Mouse (Mus musculus): ENCODE results near the gene Rnaseh2b.

The Rnaseh2b gene

DNA sequence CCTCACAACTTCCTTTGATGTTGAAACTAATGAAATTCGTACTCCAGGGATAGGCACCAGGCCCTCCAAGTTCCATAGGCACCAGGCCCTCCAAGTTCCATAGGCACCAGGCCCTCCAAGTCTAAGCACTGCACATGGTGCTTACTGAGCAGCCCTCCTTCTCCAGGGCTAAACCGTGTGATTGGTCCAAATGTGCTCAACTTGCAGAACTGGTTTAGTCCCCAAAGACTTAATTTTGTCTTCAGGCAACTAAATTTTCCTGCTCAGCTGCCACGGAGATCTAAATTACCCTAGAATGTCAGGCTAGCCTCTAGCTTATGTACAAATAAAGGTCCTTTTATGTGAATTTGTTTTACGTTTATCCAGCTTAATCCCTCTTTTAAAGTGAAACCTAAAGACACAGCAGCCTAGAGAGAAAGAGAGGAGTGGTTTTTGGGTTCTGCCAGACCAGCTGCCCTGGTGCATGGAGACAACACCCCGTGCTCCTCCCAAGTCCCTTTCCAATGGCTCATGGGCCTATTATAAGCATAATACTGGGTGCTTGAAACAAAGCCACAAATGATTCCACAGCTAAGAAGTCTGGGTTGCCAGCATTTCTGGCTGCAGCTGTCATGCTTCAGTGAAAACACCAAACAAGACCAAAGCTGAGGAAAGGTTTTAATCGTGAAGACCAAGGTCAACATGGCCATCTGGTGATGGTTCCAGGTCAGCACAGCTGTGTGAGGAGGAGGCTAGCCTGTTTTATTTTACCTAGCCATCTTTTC is 30.4 kb downstream of the Rnaseh2b start:
- DNase-seq (ENCODE audit: low spot score), result no peak

DNA sequence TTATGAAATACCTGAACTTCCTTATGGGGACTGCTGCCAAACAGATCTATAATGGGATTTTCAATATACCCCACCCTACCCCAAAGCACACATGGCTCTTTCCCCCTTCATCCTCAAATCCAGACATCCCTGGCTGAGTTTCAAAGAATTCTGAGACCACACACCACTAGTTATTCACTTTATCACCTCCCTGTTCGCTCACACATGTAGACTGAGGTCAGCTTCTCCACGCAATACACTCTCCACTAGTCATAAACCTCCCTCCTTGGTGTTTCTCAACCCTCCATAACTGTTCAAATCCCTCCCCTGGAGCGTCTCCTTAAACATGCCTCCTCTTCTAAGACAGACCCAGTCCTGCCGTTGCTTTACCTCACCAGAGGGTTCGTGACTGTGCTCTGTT is 31.1 kb downstream of the Rnaseh2b start:
- no peak for DNase-seq (ENCODE audit: low spot score)

DNA sequence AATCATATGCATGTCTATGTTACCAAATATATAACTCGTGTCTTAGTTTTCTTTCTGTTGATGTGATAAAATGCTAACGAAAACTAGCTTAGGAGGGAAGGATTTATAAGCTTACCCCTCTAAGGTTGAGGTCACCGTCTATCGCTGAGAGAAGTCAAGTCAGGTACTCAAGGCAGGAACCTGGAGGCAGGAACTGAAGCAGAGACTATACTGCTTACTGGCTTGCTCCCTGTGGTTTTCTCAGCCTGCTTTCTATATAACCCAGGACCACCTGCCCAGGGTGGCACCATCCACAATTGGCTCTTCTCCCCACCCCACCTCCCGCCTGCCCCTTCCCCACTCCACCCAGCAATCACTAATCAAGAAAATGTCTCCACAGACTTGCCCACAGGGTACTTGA is 32.6 kb downstream of the Rnaseh2b start:
- no peak for DNase-seq (ENCODE audit: low spot score)

DNA sequence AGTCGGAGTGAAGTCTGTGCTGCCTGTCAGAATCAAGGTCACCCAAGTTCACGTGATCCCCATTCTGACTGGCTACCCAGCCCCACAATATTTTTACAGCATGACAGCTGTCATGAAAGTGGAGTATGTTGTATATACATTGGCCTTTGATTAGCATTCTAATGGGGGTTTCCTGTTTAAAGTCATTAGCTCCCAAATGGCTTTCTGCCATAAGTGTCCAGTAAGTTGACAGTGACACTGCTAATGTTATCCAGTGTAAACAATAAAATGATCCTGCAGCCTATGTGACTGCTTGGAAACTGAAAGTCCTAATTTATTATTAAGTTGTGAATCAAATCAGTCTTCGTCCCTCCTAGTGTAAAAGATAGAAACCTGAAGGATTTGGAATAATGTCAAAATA is 33.6 kb downstream of the Rnaseh2b start:
- DNase-seq (ENCODE audit: low spot score), result no peak

DNA sequence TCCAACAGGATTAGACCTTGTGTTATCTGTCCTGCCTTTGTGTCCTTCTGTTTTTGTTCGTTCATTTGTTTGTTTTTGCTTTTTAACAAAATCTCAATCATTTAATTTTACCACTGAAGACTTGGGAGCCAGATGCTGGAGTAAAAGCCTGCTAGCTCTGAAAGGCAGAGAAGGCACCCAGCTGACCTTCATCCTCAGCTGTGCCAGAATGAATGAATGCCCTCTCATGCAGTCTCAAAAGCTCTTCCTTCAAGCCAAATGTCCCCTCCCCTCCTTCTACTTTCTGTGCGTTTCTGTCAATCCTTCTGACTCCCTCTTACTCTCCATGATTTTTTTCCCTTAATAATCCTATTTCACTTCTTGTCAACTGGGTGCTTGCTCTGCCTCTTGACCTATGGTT is 34.8 kb downstream of the Rnaseh2b start:
- DNase-seq (ENCODE audit: low spot score), result no peak

DNA sequence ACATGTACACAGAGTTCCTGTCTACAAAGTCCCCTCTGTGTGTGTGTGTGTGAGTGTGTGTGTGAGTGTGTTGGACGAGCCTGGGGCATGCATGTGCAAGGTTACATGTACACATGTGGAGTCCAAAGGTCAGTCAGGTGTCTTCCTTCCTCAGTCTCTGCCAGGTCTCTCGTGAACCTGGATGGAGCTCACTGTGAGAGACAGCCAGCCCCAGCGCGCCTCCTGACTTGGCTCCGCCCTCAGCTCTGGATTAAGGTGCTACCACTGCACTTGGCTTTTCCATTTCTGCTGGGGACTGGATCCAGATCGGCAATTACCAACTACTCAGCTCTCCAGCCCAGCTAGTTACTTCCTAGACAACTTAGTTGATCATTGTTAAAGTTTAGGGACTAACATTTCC is 36.2 kb downstream of the Rnaseh2b start:
- no peak for DNase-seq (ENCODE audit: low spot score)

DNA sequence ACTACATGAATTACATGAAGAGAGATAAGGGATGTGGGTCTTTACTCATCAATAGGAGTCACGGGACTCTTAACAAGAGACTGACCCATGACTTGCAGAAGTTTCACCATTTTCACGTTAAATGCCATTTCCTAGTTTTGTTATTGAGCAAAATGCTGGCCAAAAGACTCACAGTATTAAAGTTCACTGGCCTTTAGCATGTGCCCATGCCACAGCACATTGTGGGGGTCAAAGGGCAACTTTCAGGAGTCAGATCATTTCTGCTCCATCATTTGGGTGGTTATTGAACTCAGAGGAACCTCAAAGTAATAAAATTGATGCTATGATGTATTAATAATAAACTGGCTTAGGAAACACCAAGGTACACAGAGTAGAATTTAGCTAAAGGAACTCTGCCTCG is 37.2 kb downstream of the Rnaseh2b start:
- DNase-seq (ENCODE audit: low spot score), result no peak

DNA sequence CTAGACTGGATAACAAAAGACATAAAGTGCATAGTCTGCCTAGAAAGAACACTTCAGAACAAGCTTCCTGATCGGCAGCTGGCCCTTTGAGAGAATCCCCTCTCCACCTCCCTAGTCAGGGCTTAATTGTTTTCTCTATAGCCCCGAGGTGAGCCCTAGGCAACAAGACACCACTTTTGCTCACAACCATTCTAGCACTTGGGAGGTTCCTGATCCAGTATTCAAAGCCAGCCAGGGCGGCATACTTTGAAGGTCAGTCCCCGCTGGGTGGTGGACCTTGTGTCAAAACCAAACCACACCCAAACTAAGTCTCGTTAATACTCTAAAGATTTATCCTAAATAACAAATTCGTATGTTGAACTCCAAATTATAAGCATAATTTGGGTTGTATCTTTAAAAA is 39.1 kb downstream of the Rnaseh2b start:
- DNase-seq (ENCODE audit: low spot score), result no peak

DNA sequence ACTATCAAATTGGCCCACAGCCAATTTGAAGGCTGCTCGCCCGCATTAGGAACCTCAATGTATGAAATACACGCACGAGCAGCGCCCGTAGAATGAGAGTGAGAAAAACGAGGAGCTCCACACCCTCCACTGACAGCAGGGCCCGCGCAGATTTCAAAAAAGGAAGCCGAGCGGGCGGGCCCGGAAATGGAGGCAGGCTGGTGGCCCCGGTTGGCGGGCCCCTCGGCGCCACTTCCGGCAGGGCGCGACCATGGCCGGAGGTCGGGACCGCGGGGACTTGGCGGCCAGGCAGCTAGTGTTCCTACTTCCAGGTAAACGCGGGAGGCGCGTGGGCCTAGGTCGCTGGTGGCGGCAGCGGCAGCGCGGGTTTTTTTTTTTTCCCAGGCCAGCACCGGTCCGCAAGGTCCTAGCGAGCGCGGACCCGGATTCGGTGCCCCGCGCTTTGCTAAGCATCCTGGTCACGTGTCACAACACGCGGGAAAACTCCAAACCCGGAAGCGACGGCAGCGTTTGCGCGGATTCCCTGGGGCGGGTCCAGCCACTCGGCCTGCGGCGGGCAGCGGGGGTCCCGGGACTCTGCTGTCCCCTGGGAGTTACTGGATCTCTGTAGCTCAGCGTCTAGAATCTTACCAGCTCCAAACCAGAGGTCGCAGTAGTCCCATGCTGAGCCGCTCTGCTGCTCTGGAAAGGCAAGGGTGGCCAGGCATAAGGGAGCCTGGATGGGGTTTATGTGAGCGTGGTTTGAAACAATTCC is 39.7 kb downstream of the Rnaseh2b start:
- DNase-seq (ENCODE audit: low spot score), result peak; percentile 38

DNA sequence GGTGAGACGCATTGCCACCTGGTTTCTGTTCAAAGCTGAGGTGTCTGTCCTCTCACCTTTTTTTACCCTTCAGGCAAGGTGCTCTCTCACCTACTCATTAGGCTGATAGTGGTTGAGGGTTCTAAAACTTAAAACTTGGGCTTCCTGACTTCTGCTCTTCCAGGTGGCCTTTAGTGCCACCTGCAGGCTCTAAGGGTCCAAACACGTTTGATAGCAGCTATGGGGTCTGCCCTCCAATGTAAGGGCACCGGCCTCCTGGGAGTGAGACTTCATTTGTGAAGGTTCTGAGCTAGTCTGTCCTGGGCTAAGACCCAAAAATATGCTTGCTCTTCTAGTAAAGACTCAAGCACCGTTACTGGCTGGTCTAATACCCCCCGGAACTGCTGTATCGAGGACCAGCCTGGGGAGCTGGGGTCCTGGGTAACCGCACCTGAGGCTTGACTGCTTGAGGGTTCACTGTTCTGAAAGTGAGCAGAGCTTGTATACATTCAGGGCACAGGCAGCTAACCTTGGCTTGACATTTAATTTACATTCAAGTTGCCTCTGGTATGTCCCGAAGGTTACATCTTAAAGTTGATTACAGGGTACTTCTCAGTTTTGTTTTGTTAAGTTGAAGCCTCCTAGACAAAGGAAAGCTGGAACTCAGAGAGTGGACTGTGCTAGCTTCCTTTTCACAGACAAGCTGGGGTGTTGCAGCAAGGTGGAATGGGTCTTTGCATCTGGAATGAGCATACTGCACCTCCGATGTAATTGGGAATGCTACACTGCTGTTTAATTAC is 41.7 kb downstream of the Rnaseh2b start:
- DNase-seq (ENCODE audit: low spot score), result no peak

DNA sequence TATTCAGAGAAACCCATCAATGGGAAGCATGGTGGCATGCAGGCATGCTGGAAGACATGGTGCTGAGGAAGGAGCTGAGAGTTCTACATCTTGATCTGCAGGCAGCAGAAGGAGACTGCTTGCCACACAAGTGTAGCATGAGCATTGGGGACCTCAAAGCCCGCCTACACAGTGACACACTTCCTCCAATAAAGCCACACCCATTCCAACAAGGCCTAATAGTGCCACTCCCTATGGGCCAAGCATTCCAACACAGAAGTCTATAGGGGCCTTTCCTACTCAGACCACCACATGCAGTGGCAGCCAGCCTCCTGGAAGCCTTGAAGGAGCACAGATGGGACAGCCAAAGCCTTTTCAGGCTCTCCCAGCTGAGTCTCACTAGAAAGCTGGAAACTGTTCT is 46.8 kb downstream of the Rnaseh2b start:
- DNase-seq (ENCODE audit: low spot score), result no peak

DNA sequence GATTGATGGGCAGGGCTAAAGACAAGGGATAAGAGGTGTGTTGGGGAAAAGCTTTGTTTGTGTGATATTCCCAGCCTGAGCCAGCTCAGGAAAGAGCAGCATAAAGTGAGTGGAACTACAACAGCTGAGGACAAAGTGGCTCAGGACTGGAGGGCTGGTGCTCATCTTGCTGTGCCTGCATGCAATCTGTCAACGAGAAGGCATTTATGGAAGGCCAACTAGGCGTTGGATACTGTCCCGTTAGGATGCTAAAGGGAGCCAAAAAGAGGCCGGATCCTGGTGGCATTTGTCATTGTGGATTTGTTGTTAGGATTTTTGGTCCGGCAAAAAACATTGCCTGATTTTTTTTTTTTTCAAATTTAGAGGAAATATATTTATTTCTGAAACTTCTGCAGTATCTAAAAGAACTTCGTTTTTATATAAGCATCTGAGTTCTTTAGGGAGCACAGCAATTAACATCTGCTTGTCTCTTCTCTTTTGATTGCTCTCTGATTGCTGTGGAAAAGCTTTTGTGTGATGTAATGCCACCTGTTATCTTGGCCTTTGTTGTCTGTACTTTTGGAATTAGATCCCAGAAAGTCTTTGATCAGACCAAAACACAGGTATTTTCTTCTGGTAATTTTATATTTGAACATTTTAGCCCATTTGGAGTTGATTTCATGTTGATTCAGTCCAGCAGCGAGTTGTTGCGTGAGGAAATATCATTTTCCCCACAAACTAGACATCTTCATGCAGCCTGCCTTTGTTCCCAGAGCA is 49.7 kb downstream of the Rnaseh2b start:
- no peak for DNase-seq (ENCODE audit: low spot score)

DNA sequence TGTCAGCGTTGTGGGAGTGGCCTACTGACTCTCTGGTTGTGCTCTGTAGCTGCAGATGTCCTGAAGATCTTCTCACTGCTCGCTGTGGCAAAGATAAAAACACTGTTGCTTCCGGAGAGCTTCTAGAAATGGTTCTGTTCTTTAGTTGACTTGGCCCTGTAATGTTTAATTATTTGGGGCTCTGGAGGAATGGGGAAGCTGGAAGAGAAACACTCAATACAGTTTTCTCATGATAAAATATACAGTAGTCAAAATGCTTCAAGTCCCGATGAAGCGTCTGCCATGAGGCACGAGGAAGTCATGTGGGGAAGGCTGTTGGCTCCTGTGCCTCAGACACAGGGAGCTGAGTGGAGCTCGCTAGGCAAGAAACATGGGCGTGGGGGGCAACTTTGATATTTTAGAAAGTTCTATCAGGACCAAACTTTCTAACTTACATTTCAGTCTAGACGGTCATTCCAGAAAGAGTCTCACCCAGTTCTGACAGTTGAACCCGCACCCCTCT is 50.3 kb downstream of the Rnaseh2b start:
- DNase-seq (ENCODE audit: low spot score), result no peak

DNA sequence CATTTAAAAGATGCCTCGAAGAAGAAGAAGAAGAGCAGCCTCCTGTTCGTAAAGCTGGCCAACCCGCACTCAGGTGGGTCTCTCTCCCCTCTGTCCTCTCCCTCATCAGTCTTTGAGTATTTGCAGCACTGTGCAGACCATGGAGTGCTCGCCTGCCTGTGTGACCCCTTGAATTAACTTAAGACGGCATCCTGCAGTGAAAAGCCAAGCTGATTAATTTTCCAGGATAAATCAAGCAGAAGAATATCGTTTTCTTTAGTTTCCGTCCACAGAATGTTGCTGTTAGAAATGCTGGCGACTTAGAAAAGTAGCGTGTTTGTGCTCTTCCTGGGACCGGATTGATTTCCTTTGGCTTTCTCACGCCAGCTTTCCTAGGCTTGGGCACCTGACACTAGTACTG is 54.2 kb downstream of the Rnaseh2b start:
- no peak for DNase-seq (ENCODE audit: low spot score)

DNA sequence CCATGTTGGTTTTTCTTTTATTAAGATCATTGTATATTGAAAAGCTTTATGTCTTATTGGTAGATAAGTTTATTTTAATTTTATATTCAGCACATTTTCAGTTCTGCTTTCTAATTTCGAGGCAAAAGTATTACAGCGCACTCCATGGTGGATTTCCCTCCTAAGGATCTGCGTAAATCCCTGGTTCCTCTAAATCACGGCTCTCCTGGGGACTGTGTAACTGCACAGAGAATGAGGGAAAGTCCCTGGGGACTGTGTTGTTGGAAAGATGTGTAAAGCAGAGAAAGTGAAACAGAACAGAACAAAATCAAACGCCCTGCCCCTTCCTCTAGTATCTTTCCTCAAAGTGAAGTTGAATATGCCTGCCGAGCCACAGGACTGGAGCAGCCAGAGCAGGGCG is 54.7 kb downstream of the Rnaseh2b start:
- no peak for DNase-seq (ENCODE audit: low spot score)

DNA sequence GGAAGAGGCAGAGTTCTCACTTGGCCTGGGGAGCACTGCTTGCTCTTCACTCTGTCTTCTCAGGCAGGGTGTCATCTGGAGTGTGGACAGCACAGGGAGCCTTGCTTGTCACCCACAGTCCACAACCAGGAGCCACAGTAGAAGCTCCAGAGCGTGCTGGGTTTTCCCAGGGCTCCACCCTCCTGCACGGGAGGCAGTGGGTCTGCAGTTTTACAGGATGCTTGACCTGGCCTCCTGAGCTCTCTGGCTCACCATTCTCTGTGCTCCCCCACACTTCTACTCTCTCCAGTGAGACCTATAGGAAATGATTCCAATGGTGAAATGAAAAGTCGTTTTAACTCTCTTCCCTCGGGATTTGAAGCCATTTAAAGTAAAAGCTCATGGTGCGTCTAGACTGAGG is 57.4 kb downstream of the Rnaseh2b start:
- DNase-seq (ENCODE audit: low spot score), result no peak

DNA sequence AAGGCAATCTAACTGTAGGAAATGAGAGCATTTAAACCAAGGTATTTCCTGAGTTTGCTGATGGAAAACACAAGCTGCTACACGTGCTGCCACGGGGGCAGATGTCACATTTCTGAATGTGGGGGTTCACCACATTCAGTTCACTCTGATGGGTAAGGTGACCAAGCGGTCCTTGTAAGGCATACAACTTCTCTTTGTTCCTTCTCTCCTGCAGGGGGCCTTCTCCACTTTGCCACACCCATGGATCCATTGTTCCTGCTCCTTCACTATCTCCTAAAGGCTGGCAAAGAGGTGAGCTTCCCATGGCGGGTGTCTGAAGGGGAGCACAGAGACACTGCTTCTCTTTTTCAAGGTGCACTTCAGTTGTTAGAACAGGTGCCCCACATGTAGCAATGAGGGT is 57.8 kb downstream of the Rnaseh2b start:
- DNase-seq (ENCODE audit: low spot score), result no peak

DNA sequence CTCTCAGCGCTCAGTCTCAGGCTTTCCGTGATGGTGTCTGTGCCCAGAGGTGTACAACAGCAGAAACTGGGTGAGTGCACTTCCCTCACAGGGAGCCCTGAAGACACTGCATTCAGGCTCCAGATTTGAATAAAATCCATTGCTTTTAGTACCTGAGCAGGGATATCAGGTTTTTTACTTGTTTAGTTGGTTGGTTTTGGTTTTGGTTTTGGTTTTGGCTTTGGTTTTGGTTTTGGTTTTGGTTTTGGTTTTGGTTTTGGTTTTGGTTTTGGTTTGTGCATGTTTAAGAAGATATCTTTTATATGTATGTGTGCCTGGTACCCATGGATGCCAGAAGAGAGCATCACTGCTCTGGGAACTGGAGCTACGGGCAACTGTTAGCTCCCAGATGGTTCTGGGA is 58.5 kb downstream of the Rnaseh2b start:
- DNase-seq (ENCODE audit: low spot score), result no peak

DNA sequence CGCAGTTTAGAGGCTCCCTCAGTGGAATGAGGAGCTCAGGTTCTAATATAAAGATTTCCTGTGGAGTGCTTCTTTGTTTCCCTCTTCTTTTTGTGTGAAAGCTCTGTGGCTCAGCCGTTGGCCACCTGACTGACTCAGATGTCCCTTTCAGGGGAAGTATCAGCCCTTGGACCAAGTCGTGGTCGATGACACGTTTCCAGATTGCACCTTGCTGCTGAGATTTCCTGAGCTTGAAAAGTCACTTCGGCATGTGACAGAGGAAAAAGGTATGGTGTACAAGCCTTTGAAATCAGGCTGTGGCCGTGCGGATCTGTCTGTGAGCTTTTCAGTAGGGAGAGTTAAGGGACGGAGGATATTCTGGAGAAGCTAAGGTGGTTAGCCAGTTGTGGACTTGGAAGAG is 61.0 kb downstream of the Rnaseh2b start:
- no peak for DNase-seq (ENCODE audit: low spot score)

DNA sequence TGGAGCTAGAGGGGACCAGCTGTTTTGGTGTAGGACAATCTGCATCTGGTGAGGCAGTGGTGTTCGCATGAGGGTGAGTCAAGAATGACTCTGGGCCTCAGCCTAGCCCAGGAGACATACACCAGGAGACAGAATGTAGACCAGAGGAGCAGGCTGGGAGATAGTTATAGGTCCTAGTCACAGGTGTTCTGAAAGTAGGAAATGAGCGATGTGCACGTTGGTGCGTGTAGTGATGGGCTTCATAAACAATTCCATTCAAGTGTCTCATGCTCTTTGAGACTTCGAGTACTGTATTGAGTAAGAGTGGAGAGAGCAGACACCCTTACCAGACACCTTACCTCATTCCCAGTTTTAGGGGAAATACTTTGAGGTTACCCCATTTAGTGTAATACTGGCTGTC is 61.4 kb downstream of the Rnaseh2b start:
- DNase-seq (ENCODE audit: low spot score), result no peak

DNA sequence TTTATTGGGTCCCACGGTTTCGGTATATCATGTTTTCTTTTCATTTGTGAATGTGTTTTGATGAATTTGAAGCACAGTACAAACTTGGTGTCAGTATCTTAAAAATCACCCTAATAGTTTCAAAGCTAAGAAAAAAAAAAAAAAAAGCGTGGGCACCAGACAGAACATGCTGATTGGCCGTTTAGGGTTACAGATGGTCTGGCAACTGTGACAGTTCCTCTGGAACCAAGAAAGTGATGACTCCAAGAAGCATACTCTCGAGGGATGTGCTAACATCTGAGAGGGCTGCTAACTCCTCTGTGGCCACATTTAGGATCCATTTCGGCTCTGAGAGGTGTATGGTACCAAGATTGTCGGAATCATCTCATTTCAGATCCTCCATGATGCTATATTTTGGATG is 62.8 kb downstream of the Rnaseh2b start:
- no peak for DNase-seq (ENCODE audit: low spot score)
